Mouse (Mus musculus) adrenal gland, adult 2 months (tissue): Measurements from ENCODE around the gene Pcnx4. TPM values are rescaled to one million over a fixed set of nuclear protein-coding genes. Genes with fewer than 3 reads are reported as not detected.
"Not testable (repeated sequence)": the region's sequence is repeated elsewhere in the genome, so short reads cannot be mapped to it uniquely, and the experiment has no call there.

ENCODE experiments used
- DNase-seq: peaks from one replicate; pipeline ENCODE4 v3.0.0; 2021
- polyA plus RNA-seq: library from polyadenylated mRNA; depleted of rRNA; stranded (reverse); fragments of >200 nt; gene quantifications from 2 replicates; pipeline ENCODE4 v1.2.3, GENCODE M21; 2012; rRNA removed
- total RNA-seq, 2 experiments: library from RNA; stranded (reverse); gene quantifications; 2 replicates each; pipeline ENCODE4 v1.2.3; 2021

Pcnx4 gene
- total and polyA plus RNA-seq, 3 experiments, result 2.3 to 10.6 (median 5.6) TPM

- no peak for DNase-seq
Measured at GRCm38 (mm10) chr12:72594001-72594400, 57.8 kb downstream of the Pcnx4 start.

GRCm38 (mm10) chr12:72598731-72599130 is 62.5 kb downstream of the Pcnx4 start:
- DNase-seq, result not testable (repeated sequence)

DNA sequence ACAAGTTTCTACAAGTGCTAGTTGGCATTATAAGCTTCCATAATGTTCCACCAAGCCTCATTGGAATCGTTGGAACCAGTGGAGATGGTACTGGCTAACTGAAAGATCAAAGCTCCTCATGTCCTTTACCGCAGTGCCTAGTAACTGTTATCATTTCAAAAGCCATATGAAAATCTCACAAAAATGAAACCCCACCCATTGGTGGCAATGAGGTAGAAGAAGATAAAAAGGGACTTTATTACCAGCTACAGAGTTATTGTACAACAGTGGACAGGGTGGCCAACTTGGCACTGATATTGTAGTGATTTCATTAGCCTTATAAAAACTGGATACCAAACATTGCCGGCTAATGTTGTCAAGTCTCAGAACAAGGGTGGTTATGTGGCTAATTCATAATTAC is 75.9 kb downstream of the Pcnx4 start:
- no peak for DNase-seq

DNA sequence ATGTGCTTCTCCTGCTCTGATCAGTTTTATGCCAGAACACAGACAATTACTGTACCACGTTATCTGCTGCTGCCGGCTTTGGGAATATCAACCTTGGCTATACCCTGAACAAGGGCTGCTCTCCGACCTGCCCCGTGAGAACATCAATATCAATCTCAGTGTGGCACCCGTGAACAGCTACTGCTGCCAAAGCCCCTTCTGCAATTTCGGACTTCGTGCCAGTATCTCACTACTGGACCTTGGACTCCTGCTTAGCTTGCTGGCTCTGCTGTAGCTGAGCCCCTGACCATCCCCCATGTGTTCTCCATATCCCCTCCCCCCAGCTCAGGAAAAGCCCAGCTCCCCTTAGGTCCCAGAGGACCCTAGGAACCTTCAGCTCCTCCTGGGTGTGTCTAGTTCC is 84.7 kb downstream of the Pcnx4 start:
- DNase-seq, result no peak

DNA sequence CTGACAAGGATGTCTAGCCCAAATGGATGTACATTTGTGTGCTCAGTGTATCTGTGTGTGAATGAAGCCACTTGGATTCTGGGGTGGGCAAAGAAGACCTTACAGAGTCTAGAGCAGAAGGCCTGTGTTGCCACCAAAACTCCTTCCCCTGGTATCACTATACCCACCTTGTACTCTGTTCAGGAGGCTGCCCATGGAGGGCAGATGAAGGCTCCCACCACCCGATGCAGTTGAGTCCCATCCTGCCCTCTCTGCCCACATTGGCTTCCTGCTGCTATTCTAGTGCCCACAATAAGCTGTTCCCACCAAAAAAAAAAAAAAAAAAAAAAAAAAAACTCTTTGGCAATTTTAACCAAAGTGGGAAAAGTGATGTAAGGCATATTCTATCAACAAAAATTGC is 85.3 kb downstream of the Pcnx4 start:
- DNase-seq, result no peak

GRCm38 (mm10) chr12:72622853-72623496 is 86.8 kb downstream of the Pcnx4 start:
- DNase-seq, result no peak

DNA sequence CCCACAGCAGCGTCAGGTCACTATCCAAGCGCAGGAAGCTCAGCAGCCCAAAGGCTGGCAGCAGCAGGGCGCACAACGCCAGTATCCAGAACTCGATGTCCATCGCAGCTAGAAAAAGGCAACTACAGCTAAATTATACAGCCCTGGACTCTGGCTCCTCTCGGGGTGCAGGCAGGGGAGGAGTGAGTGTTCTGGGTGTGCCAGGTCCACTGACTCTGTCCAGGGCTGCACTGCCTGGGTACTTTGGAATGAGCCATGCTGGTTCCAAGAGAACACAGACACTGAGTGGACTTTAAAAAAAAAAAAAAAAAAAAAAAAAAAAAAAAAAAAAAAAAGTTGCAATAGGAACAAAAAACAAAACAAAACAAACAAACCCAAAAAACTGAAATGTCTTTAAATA is 92.6 kb downstream of the Pcnx4 start:
- no peak for DNase-seq

Other genes with a start within 250 kb of the Pcnx4 start
- 10 to 100 TPM; 15.0 to 27.1 TPM for gene Rtn1, start 127.3 kb upstream of the Pcnx4 start, total RNA-seq
- gene Rtn1, start 127.3 kb upstream of the Pcnx4 start, polyA plus RNA-seq, result 12.0 and 18.3 TPM in 2 replicates
- 1 to 10 TPM; 1.5 to 5.8 TPM for gene Lrrc9, start 94.5 kb upstream of the Pcnx4 start, total RNA-seq
- gene Lrrc9, start 94.5 kb upstream of the Pcnx4 start, polyA plus RNA-seq, result 0.12 and 0.57 TPM in 2 replicates
- under 1 TPM in 1 of 2 experiments, not detected in 1; 0.23 TPM for gene Gm4756, start 113.3 kb downstream of the Pcnx4 start, total RNA-seq
- 0.12 TPM in 1 of 2 replicates, not detected in the other for gene Gm4756, start 113.3 kb downstream of the Pcnx4 start, polyA plus RNA-seq
- gene Dhrs7, start 128.5 kb downstream of the Pcnx4 start, total RNA-seq, result 100 to 1,000 TPM; 159 to 195 TPM
- gene Dhrs7, start 128.5 kb downstream of the Pcnx4 start, polyA plus RNA-seq, result 45.8 and 59.2 TPM in 2 replicates
- 100 to 1,000 TPM; 232 to 265 TPM for gene Ppm1a, start 221.1 kb downstream of the Pcnx4 start, total RNA-seq
- gene Ppm1a, start 221.1 kb downstream of the Pcnx4 start, polyA plus RNA-seq, result 39.0 and 48.1 TPM in 2 replicates